Mouse (Mus musculus): ENCODE data around the gene Atxn10. TPM values are rescaled to one million over a fixed set of nuclear protein-coding genes. Genes with fewer than 3 reads are reported as not detected.

Gene Atxn10
- total and polyA plus RNA-seq, 2 experiments from 2014 or later = 271 to 519 TPM

- H3K4me2 ChIP-seq (ENCODE audit: low read depth, low read length, poor library complexity, severe bottlenecking) = no peak overlapping the region
- no peaks in the 10 kb centered on the region for H3K9me3 ChIP-seq (ENCODE audit: low read length)
- DNase-seq (ENCODE audit: low spot score) = no peak
- H3K4me1 ChIP-seq (ENCODE audit: insufficient read depth, low read length) = no peaks in the 10 kb centered on the region
- 87% methylated on average over 10 of the region's 10 CpGs for WGBS
- H3K9ac ChIP-seq (replicated peaks; ENCODE audit: low read length, poor library complexity, severe bottlenecking) = no peak overlapping the region
- no peak overlapping the region for H3K27ac ChIP-seq (ENCODE audit: low read depth, low read length)
- TF ChIP-seq CTCF (IDR thresholded peaks at IDR 0.05) = no peak
- no peaks in the 10 kb centered on the region for H3K27me3 ChIP-seq (ENCODE audit: insufficient read depth, low read length)
- no peak for ATAC-seq (ENCODE audit: low FRiP score)
- H3K4me3 ChIP-seq (ENCODE audit: low read depth, low read length) = no peak overlapping the region
- H3K36me3 ChIP-seq (ENCODE audit: insufficient read depth, low read length) = no peaks in the 10 kb centered on the region
Measured at GRCm38 (mm10) chr15:85500267-85500666, 164.2 kb downstream of the Atxn10 start.

GRCm38 (mm10) chr15:85503127-85503526 lies 167.1 kb downstream of the Atxn10 start, which contains the start of gene 7530416G11Rik:
TSS of gene 7530416G11Rik (minus strand) at chr15:85503227.
- no peak for ATAC-seq (ENCODE audit: low FRiP score)
- 81% methylated on average over 8 of the region's 8 CpGs for WGBS
- H3K27ac ChIP-seq (ENCODE audit: low read depth, low read length) = no peak within 1 kb of the TSS
- DNase-seq (ENCODE audit: low spot score) = no peak
- no peak for TF ChIP-seq CTCF (IDR thresholded peaks at IDR 0.05)
- H3K4me3 ChIP-seq (ENCODE audit: low read depth, low read length) = no peak within 1 kb of the TSS
- H3K9ac ChIP-seq (replicated peaks; ENCODE audit: low read length, poor library complexity, severe bottlenecking) = no peak within 1 kb of the TSS
- no peaks in the 10 kb centered on the region for H3K9me3 ChIP-seq (ENCODE audit: low read length)
- no peaks in the 10 kb centered on the region for H3K4me1 ChIP-seq (ENCODE audit: insufficient read depth, low read length)
- no peaks in the 10 kb centered on the region for H3K27me3 ChIP-seq (ENCODE audit: insufficient read depth, low read length)
- H3K4me2 ChIP-seq (ENCODE audit: low read depth, low read length, poor library complexity, severe bottlenecking) = no peak within 1 kb of the TSS
- H3K36me3 ChIP-seq (ENCODE audit: insufficient read depth, low read length) = no peaks in the 10 kb centered on the region

- Histone ChIP-seq H3K9me3 (ENCODE audit: low read length) (no peaks in the 10 kb centered on the region), H3K9ac (replicated peaks; ENCODE audit: low read length, poor library complexity, severe bottlenecking) (no peak overlapping the region), H3K4me1 (ENCODE audit: insufficient read depth, low read length) (no peaks in the 10 kb centered on the region), H3K27me3 (ENCODE audit: insufficient read depth, low read length) (no peaks in the 10 kb centered on the region), H3K36me3 (ENCODE audit: insufficient read depth, low read length) (no peaks in the 10 kb centered on the region), H3K27ac (ENCODE audit: low read depth, low read length) (no peak overlapping the region), H3K4me3 (ENCODE audit: low read depth, low read length) (no peak overlapping the region), H3K4me2 (ENCODE audit: low read depth, low read length, poor library complexity, severe bottlenecking) (no peak overlapping the region)
- ATAC-seq (ENCODE audit: low FRiP score) (peak; percentile 44), DNase-seq (ENCODE audit: low spot score) (peak; percentile 79)
- TF ChIP-seq CTCF (IDR thresholded peaks at IDR 0.05) = no peak
- WGBS = 50% methylated on average over 14 of the region's 14 CpGs
Measured at GRCm38 (mm10) chr15:85505118-85505925, 169.3 kb downstream of the Atxn10 start.

GRCm38 (mm10) chr15:85506680-85507079 lies 170.6 kb downstream of the Atxn10 start:
- Histone ChIP-seq H3K27me3 (ENCODE audit: insufficient read depth, low read length) (no peaks in the 10 kb centered on the region), H3K9ac (replicated peaks; ENCODE audit: low read length, poor library complexity, severe bottlenecking) (no peak overlapping the region), H3K4me2 (ENCODE audit: low read depth, low read length, poor library complexity, severe bottlenecking) (no peak overlapping the region), H3K36me3 (ENCODE audit: insufficient read depth, low read length) (no peaks in the 10 kb centered on the region), H3K4me3 (ENCODE audit: low read depth, low read length) (no peak overlapping the region), H3K4me1 (ENCODE audit: insufficient read depth, low read length) (no peaks in the 10 kb centered on the region), H3K9me3 (ENCODE audit: low read length) (no peaks in the 10 kb centered on the region), H3K27ac (ENCODE audit: low read depth, low read length) (no peak overlapping the region)
- ATAC-seq (ENCODE audit: low FRiP score) (no peak), DNase-seq (ENCODE audit: low spot score) (no peak)
- WGBS = 63% methylated on average over 1 of the region's 1 CpGs
- TF ChIP-seq CTCF (IDR thresholded peaks at IDR 0.05) = no peak

- ATAC-seq (ENCODE audit: low FRiP score) (no peak), DNase-seq (ENCODE audit: low spot score) (peak; percentile 40)
- H3K27me3 ChIP-seq (ENCODE audit: insufficient read depth, low read length) = no peaks in the 10 kb centered on the region
- 32% methylated on average over 32 of the region's 32 CpGs for WGBS
- H3K4me1 ChIP-seq (ENCODE audit: insufficient read depth, low read length) = no peaks in the 10 kb centered on the region
- H3K9me3 ChIP-seq (ENCODE audit: low read length) = no peaks in the 10 kb centered on the region
- no peak overlapping the region for H3K4me3 ChIP-seq (ENCODE audit: low read depth, low read length)
- no peaks in the 10 kb centered on the region for H3K36me3 ChIP-seq (ENCODE audit: insufficient read depth, low read length)
- H3K9ac ChIP-seq (replicated peaks; ENCODE audit: low read length, poor library complexity, severe bottlenecking) = no peak overlapping the region
- TF ChIP-seq CTCF (IDR thresholded peaks at IDR 0.05) = no peak
- H3K4me2 ChIP-seq (ENCODE audit: low read depth, low read length, poor library complexity, severe bottlenecking) = no peak overlapping the region
- no peak overlapping the region for H3K27ac ChIP-seq (ENCODE audit: low read depth, low read length)
Measured at GRCm38 (mm10) chr15:85507370-85508014, 171.4 kb downstream of the Atxn10 start.

Other genes with a start within 250 kb of the Atxn10 start
- 0.60 and 0.66 TPM in 2 replicates for gene Smc1b, start 204.3 kb upstream of the Atxn10 start, total RNA-seq (2014; rRNA removed)
- 0.18 and 0.39 TPM in 2 replicates for gene Smc1b, start 204.3 kb upstream of the Atxn10 start, polyA plus RNA-seq (2015; fragmentation: Nextera tagmentation; extraction: Ambion mirVana)
- 0.77 TPM in 1 of 2 replicates, not detected in the other for gene Ribc2, start 204.2 kb upstream of the Atxn10 start, total RNA-seq (2014; rRNA removed)
- gene Ribc2, start 204.2 kb upstream of the Atxn10 start, polyA plus RNA-seq (2015; fragmentation: Nextera tagmentation; extraction: Ambion mirVana) = 0.80 and 0.93 TPM in 2 replicates
- gene Fbln1, start 130.3 kb upstream of the Atxn10 start, total RNA-seq (2014; rRNA removed) = 57.8 and 64.5 TPM in 2 replicates
- 46.2 and 48.5 TPM in 2 replicates for gene Fbln1, start 130.3 kb upstream of the Atxn10 start, polyA plus RNA-seq (2015; fragmentation: Nextera tagmentation; extraction: Ambion mirVana)
- gene 7530416G11Rik, start 167.0 kb downstream of the Atxn10 start, total RNA-seq (2014; rRNA removed) = not detected in 2 replicates
- not detected in 2 replicates for gene 7530416G11Rik, start 167.0 kb downstream of the Atxn10 start, polyA plus RNA-seq (2015; fragmentation: Nextera tagmentation; extraction: Ambion mirVana)
- 26.3 and 34.3 TPM in 2 replicates for gene Wnt7b, start 246.2 kb downstream of the Atxn10 start, total RNA-seq (2014; rRNA removed)
- gene Wnt7b, start 246.2 kb downstream of the Atxn10 start, polyA plus RNA-seq (2015; fragmentation: Nextera tagmentation; extraction: Ambion mirVana) = 19.0 and 19.5 TPM in 2 replicates